Mouse (Mus musculus): ENCODE measurements around the gene Tspan13.
A peak's percentile ranks its signal among the peaks of the same experiment; 100 is the strongest.

Tspan13 gene

GRCm38 (mm10) chr12:36030660-36031363 is 11.5 kb downstream of the Tspan13 start:
- no peak for DNase-seq (ENCODE audit: low read depth, low spot score)

- no peak for DNase-seq (ENCODE audit: low read depth, low spot score)
These were observed 12.6 kb downstream of the Tspan13 start for GRCm38 (mm10) chr12:36029687-36030086.

- DNase-seq (ENCODE audit: low read depth, low spot score): no peak
These were observed 13.2 kb downstream of the Tspan13 start for GRCm38 (mm10) chr12:36028968-36029645.

- no peak for DNase-seq (ENCODE audit: low read depth, low spot score)
These were observed 15.1 kb downstream of the Tspan13 start for GRCm38 (mm10) chr12:36027171-36027570.

GRCm38 (mm10) chr12:36026126-36026525 is 16.2 kb downstream of the Tspan13 start:
- no peak for DNase-seq (ENCODE audit: low read depth, low spot score)

- no peak for DNase-seq (ENCODE audit: low read depth, low spot score)
These were observed 21.6 kb downstream of the Tspan13 start for GRCm38 (mm10) chr12:36020710-36021109.

- no peak for DNase-seq (ENCODE audit: low read depth, low spot score)
These were observed 22.2 kb downstream of the Tspan13 start for GRCm38 (mm10) chr12:36020081-36020480.

GRCm38 (mm10) chr12:36019572-36019971 is 22.7 kb downstream of the Tspan13 start:
- DNase-seq (ENCODE audit: low read depth, low spot score): no peak

- DNase-seq (ENCODE audit: low read depth, low spot score): no peak
These were observed 24.5 kb downstream of the Tspan13 start for GRCm38 (mm10) chr12:36017791-36018190.

GRCm38 (mm10) chr12:36013216-36013910 is 28.9 kb downstream of the Tspan13 start:
- DNase-seq (ENCODE audit: low read depth, low spot score): no peak

- DNase-seq (ENCODE audit: low read depth, low spot score): no peak
These were observed 33.8 kb downstream of the Tspan13 start for GRCm38 (mm10) chr12:36008364-36009047.

- no peak for DNase-seq (ENCODE audit: low read depth, low spot score)
These were observed 34.7 kb downstream of the Tspan13 start for GRCm38 (mm10) chr12:36007581-36007980.

GRCm38 (mm10) chr12:36004714-36005113 is 37.6 kb downstream of the Tspan13 start:
- DNase-seq (ENCODE audit: low read depth, low spot score): no peak

GRCm38 (mm10) chr12:35995799-35996198 is 46.5 kb downstream of the Tspan13 start:
- DNase-seq (ENCODE audit: low read depth, low spot score): peak; percentile 60

- no peak for DNase-seq (ENCODE audit: low read depth, low spot score)
These were observed 48.2 kb downstream of the Tspan13 start for GRCm38 (mm10) chr12:35994098-35994497.

- no peak for DNase-seq (ENCODE audit: low read depth, low spot score)
These were observed 48.7 kb downstream of the Tspan13 start for GRCm38 (mm10) chr12:35993583-35993982.

GRCm38 (mm10) chr12:35992711-35993110 is 49.6 kb downstream of the Tspan13 start, which contains the start of gene Agr2:
Gene Agr2, plus strand, starts transcription at chr12:35992907.
- no peak for DNase-seq (ENCODE audit: low read depth, low spot score)

- DNase-seq (ENCODE audit: low read depth, low spot score): no peak
These were observed 57.6 kb downstream of the Tspan13 start for GRCm38 (mm10) chr12:35984743-35985142.

- no peak for DNase-seq (ENCODE audit: low read depth, low spot score)
These were observed 58.8 kb downstream of the Tspan13 start for GRCm38 (mm10) chr12:35983472-35983871.

GRCm38 (mm10) chr12:35981732-35982360 is 60.5 kb downstream of the Tspan13 start:
- no peak for DNase-seq (ENCODE audit: low read depth, low spot score)

GRCm38 (mm10) chr12:35979625-35980024 is 62.7 kb downstream of the Tspan13 start:
- DNase-seq (ENCODE audit: low read depth, low spot score): no peak

Data from forelimb bud, embryonic 11.5 days (tissue).